Mouse (Mus musculus) forelimb bud, embryonic 11.5 days (tissue): ENCODE data around the gene Lars2.
A peak's percentile ranks its signal among the peaks of the same experiment; 100 is the strongest.

Experiments used
- DNase-seq: peaks from one replicate; pipeline ENCODE4 v3.0.0-alpha.2; 2012; ENCODE audit warnings: low read depth, low spot score

Lars2 gene

GRCm38 (mm10) chr9:123475569-123475968, 108.8 kb downstream of the Lars2 start:
- DNase-seq, result no peak

- peak; percentile 66 for DNase-seq
These were observed 111.4 kb downstream of the Lars2 start for GRCm38 (mm10) chr9:123478031-123478585.

GRCm38 (mm10) chr9:123478586-123479195, 112.0 kb downstream of the Lars2 start, which contains the start of gene Limd1:
Gene Limd1, plus strand, starts transcription at chr9:123478706.
- peak; percentile 59 for DNase-seq

- no peak for DNase-seq
These were observed 112.5 kb downstream of the Lars2 start for GRCm38 (mm10) chr9:123479196-123479669.

- no peak for DNase-seq
These were observed 113.1 kb downstream of the Lars2 start for GRCm38 (mm10) chr9:123479876-123480252.

GRCm38 (mm10) chr9:123480253-123480921, 113.7 kb downstream of the Lars2 start:
- DNase-seq, result no peak

GRCm38 (mm10) chr9:123481136-123481535, 114.4 kb downstream of the Lars2 start:
- DNase-seq, result no peak

- DNase-seq, result no peak
These were observed 116.9 kb downstream of the Lars2 start for GRCm38 (mm10) chr9:123483598-123483997.

GRCm38 (mm10) chr9:123484830-123485229, 118.1 kb downstream of the Lars2 start:
- no peak for DNase-seq

- no peak for DNase-seq
These were observed 118.8 kb downstream of the Lars2 start for GRCm38 (mm10) chr9:123485561-123485960.

GRCm38 (mm10) chr9:123486635-123487034, 119.9 kb downstream of the Lars2 start:
- no peak for DNase-seq

GRCm38 (mm10) chr9:123489073-123489472, 122.3 kb downstream of the Lars2 start:
- DNase-seq, result no peak

GRCm38 (mm10) chr9:123489727-123490343, 123.1 kb downstream of the Lars2 start:
- DNase-seq, result no peak

GRCm38 (mm10) chr9:123490930-123491329, 124.2 kb downstream of the Lars2 start:
- DNase-seq, result no peak

GRCm38 (mm10) chr9:123491917-123492585, 125.3 kb downstream of the Lars2 start:
- no peak for DNase-seq

GRCm38 (mm10) chr9:123496665-123497064, 129.9 kb downstream of the Lars2 start:
- DNase-seq, result peak; percentile 20

GRCm38 (mm10) chr9:123497906-123498305, 131.2 kb downstream of the Lars2 start:
- DNase-seq, result no peak

- DNase-seq, result no peak
These were observed 133.8 kb downstream of the Lars2 start for GRCm38 (mm10) chr9:123500480-123500879.

- DNase-seq, result no peak
These were observed 136.6 kb downstream of the Lars2 start for GRCm38 (mm10) chr9:123503171-123503834.

GRCm38 (mm10) chr9:123504325-123504724, 137.6 kb downstream of the Lars2 start:
- peak; percentile 70 for DNase-seq

GRCm38 (mm10) chr9:123505598-123505997, 138.9 kb downstream of the Lars2 start:
- no peak for DNase-seq
